Mouse (Mus musculus): ENCODE results near the gene Igfbp6.

DNA sequence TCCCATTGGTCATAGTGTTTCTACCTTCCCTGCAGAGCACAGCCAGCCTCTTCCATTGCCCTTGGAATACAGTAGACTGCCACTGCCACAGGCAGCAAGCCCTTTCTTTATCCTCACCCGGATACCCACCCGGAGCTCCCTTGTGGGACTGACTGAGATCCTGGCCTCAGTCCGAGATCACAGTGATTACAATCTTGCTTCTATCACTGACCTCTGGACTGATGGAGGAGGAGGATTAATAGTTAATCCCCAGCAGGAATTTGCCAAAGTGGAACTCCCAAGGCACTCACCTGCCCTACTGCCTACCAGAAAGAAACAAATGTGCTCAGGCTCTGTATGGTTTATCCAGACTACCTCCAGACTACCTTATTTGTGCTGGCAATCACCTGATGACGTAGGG is 5.4 kb downstream of the Igfbp6 start:
- TF ChIP-seq POLR2A (IDR thresholded peaks at IDR 0.05; ENCODE audit: insufficient read depth, low read depth, low read length) (no peak), CTCF (IDR thresholded peaks at IDR 0.05; ENCODE audit: insufficient read depth, low read depth, low read length) (no peak)

Measured in olfactory bulb, adult 2 months (tissue).